41 mouse cellular contexts compared by ENCODE assay signal in genomic region chr7:42726917-42727316, GRCm38 (mm10). TPM values are rescaled to one million over a fixed set of nuclear protein-coding genes. Genes with fewer than 3 reads are reported as not detected.
"Had no signal": no experiment of that assay in that cellular context is flagged by ENCODE, and none has a peak within 500 bp of the region (broad histone marks: within the 10 kb centered on the region; RNA-seq: fewer than 3 reads in every experiment).

Gene Gm17067, minus strand, starts transcription at chr7:42727017.

RNA-seq across cellular contexts. Expression of gene Gm17067, which starts in this region (rescaled TPM):
- total RNA-seq: heart, postnatal 10 days; heart, postnatal 14 days; heart, postnatal 25 days; heart, postnatal 36 days; heart, postnatal 4 days; hematopoietic stem cell, adult 5-6 weeks; hindbrain, postnatal 0 days; layer of hippocampus, adult 18-20 months; layer of hippocampus, adult 2 months; layer of hippocampus, adult 8-10 months; layer of hippocampus, postnatal 10 days; layer of hippocampus, postnatal 14 days; layer of hippocampus, postnatal 25 days; layer of hippocampus, postnatal 36 days; left cerebral cortex, adult 18-20 months; left cerebral cortex, adult 2 months had no signal
- polyA plus RNA-seq: heart, embryonic 11.5 days; heart, embryonic 12.5 days; heart, embryonic 13.5 days; heart, embryonic 14.5 days; heart, embryonic 15.5 days; heart, embryonic 16.5 days; heart, postnatal 0 days; hindbrain, embryonic 10.5 days; hindbrain, embryonic 11.5 days; hindbrain, embryonic 12.5 days; hindbrain, embryonic 13.5 days; hindbrain, embryonic 14.5 days; hindbrain, embryonic 15.5 days; hindbrain, embryonic 16.5 days; hindbrain, postnatal 0 days; inflammation-experienced regulatory T-cells, adult 6 months; intestine, embryonic 14.5 days; intestine, embryonic 15.5 days; intestine, embryonic 16.5 days; intestine, postnatal 0 days; kidney, adult 2 months; kidney, embryonic 14.5 days; kidney, embryonic 15.5 days; kidney, embryonic 16.5 days; kidney, postnatal 0 days; large intestine, adult 2 months had no signal
